Mouse (Mus musculus) C2C12 (cell line): ENCODE results near the gene Vax2.

Experiments
- CTCF ChIP-seq: IDR thresholded peaks from one replicate; pipeline ENCODE4 v1.5.1; 2011; ENCODE audit not compliant: control insufficient read depth, insufficient read depth, insufficient read length
- USF1 ChIP-seq: IDR thresholded peaks from one replicate; pipeline ENCODE4 v1.6.1; 2011; ENCODE audit warnings: low read depth, mild to moderate bottlenecking, control low read depth, moderate library complexity

GRCm38 (mm10) chr6:83711725-83712475 lies 836 bp downstream of the Vax2 start:
- TF ChIP-seq CTCF = no peak
- no peak for TF ChIP-seq USF1
